Mouse (Mus musculus) cortical plate, adult 2 months (tissue): ENCODE measurements around the gene Pigx.

Experiments
- CTCF ChIP-seq: fragments of 200-500 bp; IDR thresholded peaks from 2 replicates; pipeline ENCODE4 v1.5.1; 2011; ENCODE audit warnings: mild to moderate bottlenecking, control low read depth, low read length; ENCODE audit not compliant: insufficient read depth; ENCODE audit errors: extremely low read depth
- POLR2A ChIP-seq: fragments of 200-500 bp; IDR thresholded peaks from 2 replicates; pipeline ENCODE4 v1.6.1; 2011; ENCODE audit warnings: mild to moderate bottlenecking, low read length, control low read depth; ENCODE audit not compliant: insufficient read depth; ENCODE audit errors: extremely low read depth

DNA sequence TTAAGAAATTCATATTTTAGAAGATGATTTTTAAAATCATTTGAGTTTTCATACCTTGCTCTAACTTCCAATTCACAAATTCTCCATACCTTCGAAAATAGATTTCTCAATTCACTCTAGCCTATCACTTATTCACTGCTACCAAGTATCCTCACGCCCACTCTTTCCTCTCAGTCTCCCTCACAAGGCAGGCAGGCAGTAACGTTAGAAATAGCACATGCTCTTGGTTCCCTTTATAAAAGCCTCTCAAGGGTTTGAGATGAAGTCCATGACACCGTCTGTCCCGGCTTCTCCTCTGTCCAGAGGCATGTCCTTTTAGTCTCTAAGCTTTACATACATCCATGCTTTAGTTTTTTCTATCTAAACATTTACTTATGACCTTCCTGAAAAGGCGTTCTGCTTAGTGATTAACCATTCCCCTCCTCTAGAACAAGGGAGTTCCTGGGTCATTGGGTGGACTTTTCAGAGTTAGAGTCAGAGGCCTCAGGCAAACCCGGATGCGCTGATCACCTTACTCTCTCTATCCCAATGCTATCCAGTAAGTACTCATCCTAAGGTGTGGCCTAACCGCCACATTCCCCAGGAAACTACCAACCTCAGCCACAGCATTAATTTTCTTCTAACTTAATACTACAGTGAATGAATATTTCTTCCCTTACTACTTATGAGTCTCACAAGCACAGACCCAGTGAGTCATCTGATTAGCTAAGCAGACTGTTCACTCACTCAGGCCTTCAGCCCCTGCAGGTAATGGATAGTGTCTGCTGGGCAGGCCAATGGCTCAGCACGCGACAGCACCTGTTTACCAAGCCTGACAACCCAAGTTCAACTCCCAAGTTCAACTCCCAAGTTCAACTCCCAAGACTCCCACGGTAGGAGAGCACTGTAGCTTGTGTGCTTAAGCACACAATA, 30.9 kb downstream of the Pigx start:
- TF ChIP-seq POLR2A = no peak
- no peak for TF ChIP-seq CTCF
